Mouse (Mus musculus) heart, embryonic 14.5 days (tissue): ENCODE measurements around the gene Usp7. TPM values are rescaled to one million over a fixed set of nuclear protein-coding genes. Genes with fewer than 3 reads are reported as not detected.

Source experiments
- ATAC-seq: fragments of 200-750 bp; cut with Nextera tagmentation; 2 replicates; pipeline ENCODE4 v1.8.0; 2017; ENCODE audit warnings: low read depth, moderate TSS enrichment; ENCODE audit not compliant: insufficient number of reproducible peaks, insufficient read depth, low FRiP score
- H3K27ac ChIP-seq, 2 experiments: fragments of 200-500 bp in 1 of 2; fragments of 300-500 bp in 1 of 2; sonication (generic) in 1 of 2; replicated peaks in 1 of 2; 2 replicates each; pipeline ENCODE4 v1.5.1; 2012 to 2014; ENCODE audit warnings: low read depth in 2 of 2, low read length in 2 of 2, control low read depth in 1 of 2, mild to moderate bottlenecking in 1 of 2, mixed read lengths in 1 of 2; ENCODE audit not compliant: control insufficient read depth in 1 of 2, insufficient read depth in 1 of 2
- H3K27me3 ChIP-seq: fragments of 300-500 bp; sonication (generic); 2 replicates; pipeline ENCODE4 v1.6.1; 2014; ENCODE audit warnings: mild to moderate bottlenecking, low read length, control low read depth; ENCODE audit not compliant: control insufficient read depth, insufficient read depth
- H3K36me3 ChIP-seq: fragments of 300-500 bp; sonication (generic); 2 replicates; pipeline ENCODE4 v1.6.1; 2014; ENCODE audit warnings: mild to moderate bottlenecking, control low read depth, low read length, mixed read lengths; ENCODE audit not compliant: control insufficient read depth, insufficient read depth
- H3K4me1 ChIP-seq, 2 experiments: fragments of 200-500 bp in 1 of 2; fragments of 300-500 bp in 1 of 2; sonication (generic) in 1 of 2; 2 replicates each; pipeline ENCODE4 v1.6.1; 2012 to 2014; ENCODE audit warnings: low read length in 2 of 2, control low read depth in 1 of 2, mixed read lengths in 1 of 2; ENCODE audit not compliant: control insufficient read depth in 2 of 2, insufficient read depth in 2 of 2
- H3K4me2 ChIP-seq: fragments of 300-500 bp; sonication (generic); 2 replicates; pipeline ENCODE4 v1.6.1; 2014; ENCODE audit warnings: mild to moderate bottlenecking, low read length
- H3K4me3 ChIP-seq, 2 experiments: fragments of 200-500 bp in 1 of 2; fragments of 300-500 bp in 1 of 2; sonication (generic) in 1 of 2; 2 replicates each; pipeline ENCODE4 v1.5.1; 2012 to 2014; ENCODE audit warnings: low read length in 2 of 2, mild to moderate bottlenecking in 2 of 2, control low read depth in 1 of 2, low read depth in 1 of 2, moderate library complexity in 1 of 2; ENCODE audit not compliant: control insufficient read depth in 1 of 2, insufficient read depth in 1 of 2
- H3K9ac ChIP-seq: fragments of 300-500 bp; sonication (generic); 2 replicates; pipeline ENCODE4 v1.6.1; 2014; ENCODE audit warnings: mild to moderate bottlenecking, low read length
- H3K9me3 ChIP-seq: fragments of 300-500 bp; sonication (generic); 2 replicates; pipeline ENCODE4 v1.6.1; 2016; ENCODE audit warnings: low read length, control low read depth; ENCODE audit not compliant: control insufficient read depth
- WGBS: fragments of 180-500 bp; shearing (Covaris S2); extraction: QIAGEN DNeasy Blood & Tissue Kit; methylation state at CpG from one replicate; pipeline ENCODE4 v1.1.7; 2014; 5-methylcytosine and 5-hydroxymethylcytosine counted together
- polyA plus RNA-seq: library from polyadenylated mRNA; unstranded; fragments of >200 nt; fragmentation: Nextera tagmentation; extraction: Ambion mirVana; gene quantifications from 2 replicates; pipeline ENCODE4 v1.2.1, GENCODE M21; 2014

Usp7 gene
- polyA plus RNA-seq, 1 experiment from 2014 or later = 28.3 TPM

- Histone ChIP-seq H3K9me3 (no peaks in the 10 kb centered on the region), H3K27me3 (no peaks in the 10 kb centered on the region), H3K27ac (peak overlapping the region; percentile 86 to 95), H3K4me1 (peaks cover 13 to 33% of the 10 kb centered on the region in 2 experiments), H3K9ac (peak overlapping the region; percentile 87), H3K36me3 (no peaks in the 10 kb centered on the region), H3K4me3 (peak overlapping the region; percentile 70 to 93), H3K4me2 (peak overlapping the region; percentile 77)
- ATAC-seq = peak; percentile 90
- WGBS = 2% methylated on average over 67 of the region's 126 CpGs
Measured at GRCm38 (mm10) chr16:8738542-8739514, 53.3 kb downstream of the Usp7 start.

GRCm38 (mm10) chr16:8737666-8738541 lies 54.2 kb downstream of the Usp7 start:
- WGBS = 0% methylated on average over 61 of the region's 110 CpGs
- ATAC-seq = peak; percentile 10; the same call in 1 of the 2 replicates

GRCm38 (mm10) chr16:8737341-8737665 lies 54.8 kb downstream of the Usp7 start:
- H3K27ac ChIP-seq = peak overlapping the region in 1 of 2 experiments; percentile 95; a peak in 1 of 4 replicates
- no peak for ATAC-seq

More at GRCm38 (mm10) chr16:8737666-8738541, 54.2 kb downstream of the Usp7 start:
- peaks cover 13 to 38% of the 10 kb centered on the region in 2 experiments for H3K4me1 ChIP-seq
- H3K36me3 ChIP-seq = 0 out of 2 replicates have a peak, but pooled peaks cover 2% of the 10 kb centered on the region
- H3K27ac ChIP-seq = peak overlapping the region; percentile 65 to 95; a peak in 3 of 4 replicates
- no peaks in the 10 kb centered on the region for H3K9me3 ChIP-seq
- peak overlapping the region; percentile 70 to 92 for H3K4me3 ChIP-seq
- H3K27me3 ChIP-seq = no peaks in the 10 kb centered on the region
- H3K4me2 ChIP-seq = peak overlapping the region; percentile 88
- peak overlapping the region; percentile 87 for H3K9ac ChIP-seq

GRCm38 (mm10) chr16:8736757-8737156 lies 55.4 kb downstream of the Usp7 start:
- H3K4me3 ChIP-seq = peak overlapping the region; percentile 70 to 92
- no peak for ATAC-seq
- peak overlapping the region; percentile 88 for H3K4me2 ChIP-seq
- 7% methylated on average over 7 of the region's 7 CpGs for WGBS
- H3K27me3 ChIP-seq = no peaks in the 10 kb centered on the region
- H3K36me3 ChIP-seq = 0 out of 2 replicates have a peak, but pooled peaks cover 2% of the 10 kb centered on the region
- H3K9ac ChIP-seq = peak overlapping the region; percentile 87
- peaks cover 13 to 38% of the 10 kb centered on the region in 2 experiments for H3K4me1 ChIP-seq
- H3K9me3 ChIP-seq = no peaks in the 10 kb centered on the region
- no peak overlapping the region for H3K27ac ChIP-seq

More at GRCm38 (mm10) chr16:8737341-8737665, 54.8 kb downstream of the Usp7 start:
- H3K27me3 ChIP-seq = no peaks in the 10 kb centered on the region
- H3K4me3 ChIP-seq = peak overlapping the region; percentile 70 to 92
- H3K36me3 ChIP-seq = 0 out of 2 replicates have a peak, but pooled peaks cover 2% of the 10 kb centered on the region
- H3K4me1 ChIP-seq = peaks cover 13 to 38% of the 10 kb centered on the region in 2 experiments
- no peaks in the 10 kb centered on the region for H3K9me3 ChIP-seq
- peak overlapping the region; percentile 87 for H3K9ac ChIP-seq
- WGBS = 1% methylated on average over 11 of the region's 11 CpGs
- peak overlapping the region; percentile 88 for H3K4me2 ChIP-seq

GRCm38 (mm10) chr16:8736032-8736431 lies 56.1 kb downstream of the Usp7 start:
- Histone ChIP-seq H3K4me3 (peak overlapping the region; percentile 32 to 70; a peak in 3 of 4 replicates), H3K27me3 (no peaks in the 10 kb centered on the region)

GRCm38 (mm10) chr16:8734693-8735092 lies 57.4 kb downstream of the Usp7 start:
- no peak overlapping the region for H3K27ac ChIP-seq
- H3K36me3 ChIP-seq = 0 out of 2 replicates have a peak, but pooled peaks cover 2% of the 10 kb centered on the region
- no peak overlapping the region; the same call in 1 of the 2 replicates for H3K9ac ChIP-seq
- WGBS = 41% methylated on average over 4 of the region's 4 CpGs
- H3K27me3 ChIP-seq = no peaks in the 10 kb centered on the region
- peaks cover 13 to 42% of the 10 kb centered on the region in 2 experiments for H3K4me1 ChIP-seq
- 0 out of 2 replicates have a peak overlapping the region, but pooled peaks have one; percentile 88 for H3K4me2 ChIP-seq
- no peak overlapping the region for H3K4me3 ChIP-seq
- ATAC-seq = no peak
- H3K9me3 ChIP-seq = no peaks in the 10 kb centered on the region

More at GRCm38 (mm10) chr16:8736032-8736431, 56.1 kb downstream of the Usp7 start:
- Histone ChIP-seq H3K9ac (peak overlapping the region; percentile 87), H3K9me3 (no peaks in the 10 kb centered on the region), H3K4me2 (peak overlapping the region; percentile 88), H3K27ac (no peak overlapping the region), H3K36me3 (0 out of 2 replicates have a peak, but pooled peaks cover 2% of the 10 kb centered on the region), H3K4me1 (peaks cover 13 to 42% of the 10 kb centered on the region in 2 experiments)
- ATAC-seq = no peak
- 15% methylated on average over 8 of the region's 8 CpGs for WGBS

- 87% methylated on average over 4 of the region's 4 CpGs for WGBS
- no peak overlapping the region for H3K4me2 ChIP-seq
- peaks cover 2% of the 10 kb centered on the region; the same call in 1 of the 2 replicates for H3K36me3 ChIP-seq
- no peak overlapping the region for H3K4me3 ChIP-seq
- H3K9ac ChIP-seq = no peak overlapping the region
- no peaks in the 10 kb centered on the region for H3K9me3 ChIP-seq
- no peak for ATAC-seq
- H3K27ac ChIP-seq = no peak overlapping the region
- H3K27me3 ChIP-seq = no peaks in the 10 kb centered on the region
- peaks cover 15 to 48% of the 10 kb centered on the region in 2 experiments for H3K4me1 ChIP-seq
Measured at GRCm38 (mm10) chr16:8733624-8734023, 58.5 kb downstream of the Usp7 start.
